Mouse (Mus musculus) left cerebral cortex, adult 9 months (tissue): ENCODE data around the gene Lzts3.

ENCODE experiments used
- DNase-seq, 2 experiments: peaks; one replicate each; pipeline ENCODE4 v3.0.0; 2022; ENCODE audit warnings: low spot score in 2 of 2

The Lzts3 gene

GRCm38 (mm10) chr2:130635847-130636246 lies 6.8 kb downstream of the Lzts3 start:
- DNase-seq, result no peak

- DNase-seq, result no peak
Observed at GRCm38 (mm10) chr2:130634739-130635411, 7.7 kb downstream of the Lzts3 start.

GRCm38 (mm10) chr2:130634006-130634738 lies 8.4 kb downstream of the Lzts3 start:
- DNase-seq, result no peak

GRCm38 (mm10) chr2:130632887-130633675 lies 9.5 kb downstream of the Lzts3 start:
- DNase-seq, result no peak

GRCm38 (mm10) chr2:130632416-130632815 lies 10.2 kb downstream of the Lzts3 start:
- DNase-seq, result peak in 1 of 2 experiments; percentile 56

- DNase-seq, result peak in 1 of 2 experiments; percentile 92
Observed at GRCm38 (mm10) chr2:130629839-130630203, 12.8 kb downstream of the Lzts3 start, which contains the start of the genes Fastkd5 and Ubox5. Gene Fastkd5, minus strand, starts transcription at chr2:130630027. Gene Ubox5, minus strand, starts transcription at chr2:130630038.

GRCm38 (mm10) chr2:130629080-130629838 lies 13.3 kb downstream of the Lzts3 start:
- no peak for DNase-seq

GRCm38 (mm10) chr2:130628424-130628823 lies 14.2 kb downstream of the Lzts3 start:
- DNase-seq, result no peak

- no peak for DNase-seq
Observed at GRCm38 (mm10) chr2:130618972-130619371, 23.6 kb downstream of the Lzts3 start.

- DNase-seq, result no peak
Observed at GRCm38 (mm10) chr2:130613091-130613490, 29.5 kb downstream of the Lzts3 start.

- no peak for DNase-seq
Observed at GRCm38 (mm10) chr2:130602195-130602594, 40.4 kb downstream of the Lzts3 start.

GRCm38 (mm10) chr2:130598399-130598798 lies 44.2 kb downstream of the Lzts3 start:
- no peak for DNase-seq

GRCm38 (mm10) chr2:130597601-130598010 lies 45.0 kb downstream of the Lzts3 start:
- peak in 1 of 2 experiments; percentile 67 for DNase-seq

GRCm38 (mm10) chr2:130595596-130595995 lies 47.0 kb downstream of the Lzts3 start:
- no peak for DNase-seq

GRCm38 (mm10) chr2:130591016-130591415 lies 51.6 kb downstream of the Lzts3 start:
- no peak for DNase-seq

- no peak for DNase-seq
Observed at GRCm38 (mm10) chr2:130589761-130590160, 52.8 kb downstream of the Lzts3 start.

GRCm38 (mm10) chr2:130589157-130589556 lies 53.4 kb downstream of the Lzts3 start:
- no peak for DNase-seq

GRCm38 (mm10) chr2:130588373-130588772 lies 54.2 kb downstream of the Lzts3 start:
- DNase-seq, result no peak

- peak in 1 of 2 experiments; percentile 68 for DNase-seq
Observed at GRCm38 (mm10) chr2:130586016-130586415, 56.6 kb downstream of the Lzts3 start.

- no peak for DNase-seq
Observed at GRCm38 (mm10) chr2:130583902-130584560, 58.6 kb downstream of the Lzts3 start.
